Mouse (Mus musculus) midbrain, postnatal 0 days (tissue): Measurements from ENCODE around the gene Gsk3a. TPM values are rescaled to one million over a fixed set of nuclear protein-coding genes. Genes with fewer than 3 reads are reported as not detected.

Experiments
- ATAC-seq: fragments of 200-750 bp; cut with Nextera tagmentation; 2 replicates; pipeline ENCODE4 v1.8.0; 2017; ENCODE audit warnings: moderate number of reproducible peaks, mild to moderate bottlenecking, moderate TSS enrichment, moderate library complexity; ENCODE audit not compliant: low FRiP score
- DNase-seq: peaks from one replicate; pipeline ENCODE4 v3.0.0-alpha.2; 2015; ENCODE audit warnings: low spot score
- H3K27ac ChIP-seq: fragments of 300-500 bp; sonication (generic); 2 replicates; pipeline ENCODE4 v1.5.1; 2014; ENCODE audit warnings: low read depth, mild to moderate bottlenecking, low read length, mixed read lengths
- H3K27me3 ChIP-seq: fragments of 300-500 bp; sonication (generic); 2 replicates; pipeline ENCODE4 v1.6.1; 2014; ENCODE audit warnings: low read length, control low read depth, mixed read lengths; ENCODE audit not compliant: insufficient read depth
- H3K36me3 ChIP-seq: fragments of 300-500 bp; sonication (generic); 2 replicates; pipeline ENCODE4 v1.6.1; 2014; ENCODE audit warnings: low read length, control low read depth, mixed read lengths; ENCODE audit not compliant: insufficient read depth
- H3K4me1 ChIP-seq: fragments of 300-500 bp; sonication (generic); 2 replicates; pipeline ENCODE4 v1.6.1; 2014; ENCODE audit warnings: mild to moderate bottlenecking, control low read depth, antibody characterized with exemption, low read length, mixed read lengths; ENCODE audit not compliant: insufficient read depth
- H3K4me2 ChIP-seq: fragments of 300-500 bp; sonication (generic); 2 replicates; pipeline ENCODE4 v1.6.1; 2014; ENCODE audit warnings: low read depth, mild to moderate bottlenecking, low read length, mixed read lengths; ENCODE audit not compliant: poor library complexity, severe bottlenecking
- H3K4me3 ChIP-seq: fragments of 300-500 bp; sonication (generic); 2 replicates; pipeline ENCODE4 v1.5.1; 2014; ENCODE audit warnings: low read depth, mild to moderate bottlenecking, low read length, moderate library complexity
- H3K9ac ChIP-seq: fragments of 300-500 bp; sonication (generic); replicated peaks from 2 replicates; pipeline ENCODE4 v1.6.1; 2014; ENCODE audit warnings: mild to moderate bottlenecking, low read length, moderate library complexity, mixed read lengths; ENCODE audit not compliant: poor library complexity, severe bottlenecking
- H3K9me3 ChIP-seq: fragments of 300-500 bp; sonication (generic); 2 replicates; pipeline ENCODE4 v1.6.1; 2016; ENCODE audit warnings: low read length, control low read depth
- CTCF ChIP-seq: IDR thresholded peaks from 2 replicates; pipeline ENCODE4 v1.5.1; 2016; ENCODE audit warnings: antibody characterized with exemption, mild to moderate bottlenecking
- WGBS: fragments of 180-500 bp; shearing (Covaris S2); extraction: QIAGEN DNeasy Blood & Tissue Kit; methylation state at CpG from one replicate; pipeline ENCODE4 v1.1.7; 2014; 5-methylcytosine and 5-hydroxymethylcytosine counted together
- polyA plus RNA-seq: library from polyadenylated mRNA; unstranded; fragments of >200 nt; fragmentation: Nextera tagmentation; extraction: Ambion mirVana; gene quantifications from 2 replicates; pipeline ENCODE4 v1.2.1, GENCODE M21; 2015
- total RNA-seq: library from RNA; depleted of rRNA; stranded (reverse); fragments of >200 nt; gene quantifications from 2 replicates; pipeline ENCODE4 v1.2.3, GENCODE M21; 2014

The Gsk3a gene
- total and polyA plus RNA-seq, 2 experiments from 2014 or later = 20.6 to 169 TPM

GRCm38 (mm10) chr7:25283637-25284036 lies 46.0 kb upstream of the Gsk3a start:
- H3K4me3 ChIP-seq = peak overlapping the region; percentile 75
- peaks cover 40% of the 10 kb centered on the region for H3K4me1 ChIP-seq
- H3K27ac ChIP-seq = peak overlapping the region; percentile 99; the same call in 1 of the 2 replicates
- H3K27me3 ChIP-seq = no peaks in the 10 kb centered on the region
- no peak for ATAC-seq
- H3K9me3 ChIP-seq = no peaks in the 10 kb centered on the region
- no peak for DNase-seq
- peaks cover 39% of the 10 kb centered on the region for H3K36me3 ChIP-seq
- TF ChIP-seq CTCF = no peak
- WGBS = 11% methylated on average over 5 of the region's 5 CpGs
- H3K4me2 ChIP-seq = peak overlapping the region; percentile 89
- H3K9ac ChIP-seq = peak overlapping the region; percentile 72

- ATAC-seq = no peak
Observed at GRCm38 (mm10) chr7:25282731-25283211, 45.1 kb upstream of the Gsk3a start.

GRCm38 (mm10) chr7:25281734-25282601 lies 44.3 kb upstream of the Gsk3a start:
- no peak for TF ChIP-seq CTCF
- DNase-seq = peak; percentile 97
- peak overlapping the region; percentile 99 for H3K27ac ChIP-seq
- peaks cover 46% of the 10 kb centered on the region for H3K4me1 ChIP-seq
- peak; percentile 79 for ATAC-seq
- WGBS = 3% methylated on average over 46 of the region's 108 CpGs
- H3K27me3 ChIP-seq = no peaks in the 10 kb centered on the region
- no peaks in the 10 kb centered on the region for H3K9me3 ChIP-seq
- H3K9ac ChIP-seq = peak overlapping the region; percentile 72
- H3K4me2 ChIP-seq = peak overlapping the region; percentile 89
- peak overlapping the region; percentile 75 for H3K4me3 ChIP-seq
- peaks cover 22% of the 10 kb centered on the region for H3K36me3 ChIP-seq

More at GRCm38 (mm10) chr7:25282731-25283211, 45.1 kb upstream of the Gsk3a start:
- peaks cover 30% of the 10 kb centered on the region for H3K36me3 ChIP-seq
- peak overlapping the region; percentile 89 for H3K4me2 ChIP-seq
- WGBS = under 1% methylated on average over 26 of the region's 36 CpGs
- no peaks in the 10 kb centered on the region for H3K9me3 ChIP-seq
- DNase-seq = peak; percentile 64
- TF ChIP-seq CTCF = no peak
- H3K27me3 ChIP-seq = no peaks in the 10 kb centered on the region
- peaks cover 42% of the 10 kb centered on the region for H3K4me1 ChIP-seq
- H3K9ac ChIP-seq = peak overlapping the region; percentile 72
- H3K27ac ChIP-seq = peak overlapping the region; percentile 99
- peak overlapping the region; percentile 75 for H3K4me3 ChIP-seq

GRCm38 (mm10) chr7:25281166-25281733 lies 43.6 kb upstream of the Gsk3a start:
- no peak for DNase-seq
- no peak; the same call in 1 of the 2 replicates for ATAC-seq
- H3K27ac ChIP-seq = peak overlapping the region; percentile 99

GRCm38 (mm10) chr7:25279861-25280791 lies 42.5 kb upstream of the Gsk3a start:
- DNase-seq (no peak), ATAC-seq (no peak)
- Histone ChIP-seq H3K4me2 (peak overlapping the region; percentile 89), H3K27me3 (no peaks in the 10 kb centered on the region), H3K27ac (peak overlapping the region; percentile 99), H3K9ac (peak overlapping the region; percentile 77), H3K4me1 (peaks cover 46% of the 10 kb centered on the region), H3K9me3 (no peaks in the 10 kb centered on the region), H3K36me3 (peaks cover 9% of the 10 kb centered on the region; the same call in 1 of the 2 replicates), H3K4me3 (peak overlapping the region; percentile 65)
- WGBS = 1% methylated on average over 6 of the region's 6 CpGs
- no peak for TF ChIP-seq CTCF

More at GRCm38 (mm10) chr7:25281166-25281733, 43.6 kb upstream of the Gsk3a start:
- Histone ChIP-seq H3K9me3 (no peaks in the 10 kb centered on the region), H3K4me2 (peak overlapping the region; percentile 89), H3K36me3 (peaks cover 15% of the 10 kb centered on the region), H3K4me3 (peak overlapping the region; percentile 75), H3K4me1 (peaks cover 46% of the 10 kb centered on the region), H3K9ac (peak overlapping the region; percentile 77; the same call in 1 of the 2 replicates), H3K27me3 (no peaks in the 10 kb centered on the region)
- 0 out of 2 replicates have a peak, but pooled peaks have one; percentile 18 for TF ChIP-seq CTCF
- 17% methylated on average over 12 of the region's 12 CpGs for WGBS
